Mouse (Mus musculus): ENCODE results near the gene Bcl2l1. TPM values are rescaled to one million over a fixed set of nuclear protein-coding genes. Genes with fewer than 3 reads are reported as not detected.

Bcl2l1 gene
- total and polyA plus RNA-seq, 2 experiments = 14.9 to 30.4 TPM

- 25% methylated on average over 30 of the region's 30 CpGs for WGBS
- DNase-seq (ENCODE audit: extremely low read depth, low read depth, low spot score) = no peak
- Histone ChIP-seq H3K4me1 (ENCODE audit: control insufficient read depth, insufficient read depth, low read length) (no peaks in the 10 kb centered on the region), H3K9ac (ENCODE audit: low read depth, low read length) (no peak within 1 kb of the TSS), H3K4me3 (ENCODE audit: insufficient read depth, low read depth, low read length) (peak within 1 kb of the TSS; percentile 26; the same call in 1 of the 2 replicates), H3K36me3 (ENCODE audit: control insufficient read depth, insufficient read depth, low read length) (no peaks in the 10 kb centered on the region), H3K79me2 (ENCODE audit: control insufficient read depth, insufficient read depth, low read length) (no peaks in the 10 kb centered on the region), H3K27ac (replicated peaks; ENCODE audit: insufficient read depth, low read depth, low read length) (no peak within 1 kb of the TSS), H3K27me3 (ENCODE audit: control insufficient read depth, insufficient read depth, low read length) (no peaks in the 10 kb centered on the region)
- TF ChIP-seq CTCF (IDR thresholded peaks at IDR 0.05; ENCODE audit: low read depth, low read length) (no peak), POLR2A (IDR thresholded peaks at IDR 0.05; ENCODE audit: extremely low read depth, insufficient read depth, low read length) (no peak)
Measured at GRCm38 (mm10) chr2:152753944-152754711, 77.4 kb downstream of the Bcl2l1 start, which contains the start of gene Cox4i2. TSS of gene Cox4i2 (plus strand) at chr2:152754173.

DNA sequence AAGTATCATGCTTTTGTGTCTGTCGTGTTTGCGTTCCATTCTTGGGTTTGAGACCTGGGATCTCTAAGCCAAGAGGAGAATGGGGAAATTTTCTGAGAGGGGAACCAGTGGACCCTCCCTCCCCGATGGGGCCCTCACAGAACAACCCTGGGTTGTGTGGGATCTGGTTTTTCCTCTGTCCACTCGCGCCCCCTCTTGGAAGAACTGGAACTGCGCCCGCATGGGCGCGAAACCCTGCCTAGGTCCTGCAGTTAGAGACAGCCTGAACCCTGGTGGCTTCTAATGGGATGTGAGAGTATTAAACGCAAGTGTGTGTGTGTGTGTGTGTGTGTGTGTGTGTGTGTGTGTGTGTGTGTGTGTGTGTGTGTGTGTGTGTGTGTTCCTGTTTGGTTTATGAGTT lies 89.1 kb downstream of the Bcl2l1 start:
- peak; percentile 41 for DNase-seq (ENCODE audit: extremely low read depth, low read depth, low spot score)
- TF ChIP-seq POLR2A (IDR thresholded peaks at IDR 0.05; ENCODE audit: extremely low read depth, insufficient read depth, low read length) = no peak
- TF ChIP-seq CTCF (IDR thresholded peaks at IDR 0.05; ENCODE audit: low read depth, low read length) = peak; percentile 83
- no peak overlapping the region for H3K27ac ChIP-seq (replicated peaks; ENCODE audit: insufficient read depth, low read depth, low read length)
- H3K9ac ChIP-seq (ENCODE audit: low read depth, low read length) = no peak overlapping the region
- WGBS = 18% methylated on average over 10 of the region's 10 CpGs
- H3K27me3 ChIP-seq (ENCODE audit: control insufficient read depth, insufficient read depth, low read length) = no peaks in the 10 kb centered on the region
- H3K79me2 ChIP-seq (ENCODE audit: control insufficient read depth, insufficient read depth, low read length) = no peaks in the 10 kb centered on the region
- H3K36me3 ChIP-seq (ENCODE audit: control insufficient read depth, insufficient read depth, low read length) = no peaks in the 10 kb centered on the region
- peaks cover 22% of the 10 kb centered on the region for H3K4me1 ChIP-seq (ENCODE audit: control insufficient read depth, insufficient read depth, low read length)
- H3K4me3 ChIP-seq (ENCODE audit: insufficient read depth, low read depth, low read length) = no peak overlapping the region

DNA sequence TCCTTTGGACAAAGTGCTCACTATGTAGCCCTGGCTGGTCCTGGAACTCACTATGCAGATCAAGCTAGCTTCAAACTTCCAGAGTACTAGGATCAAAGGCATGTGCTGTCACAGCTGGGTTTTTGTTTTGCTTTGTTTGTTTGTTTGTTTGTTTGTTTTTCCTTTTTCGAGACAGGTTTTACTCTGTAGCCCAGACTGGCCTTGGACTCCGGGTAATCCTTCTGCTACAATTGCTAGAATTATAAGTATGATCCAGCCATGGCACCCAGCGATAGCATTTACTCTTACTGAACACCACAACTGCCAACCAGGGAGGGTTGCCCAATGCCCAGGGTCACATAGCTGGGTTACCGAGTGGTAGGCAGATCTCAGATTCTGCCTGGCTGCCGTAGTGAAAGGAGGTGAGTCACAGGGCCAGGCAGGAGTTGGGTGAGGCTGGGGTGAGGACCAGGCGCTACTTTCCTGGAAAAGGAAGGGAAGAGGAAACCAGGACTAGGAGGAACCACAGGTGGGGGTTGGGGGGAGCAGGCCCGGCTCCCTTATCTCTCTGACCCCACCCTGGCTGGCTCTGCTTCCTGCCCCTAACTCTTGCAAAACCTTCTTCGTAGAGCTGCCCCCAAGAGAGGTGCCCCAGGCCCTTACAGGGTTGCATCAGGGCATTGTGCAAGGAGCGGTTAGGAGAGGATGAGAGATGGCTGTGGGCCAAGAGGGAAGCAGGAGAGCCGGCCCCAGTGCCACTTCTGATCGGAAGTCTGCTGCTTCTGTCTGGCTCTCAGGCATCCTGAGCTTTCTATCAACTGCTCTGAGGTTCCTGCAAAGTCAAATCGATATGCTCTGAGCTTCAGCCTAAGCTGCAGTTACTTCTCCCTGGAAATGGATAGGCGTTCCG lies 90.1 kb downstream of the Bcl2l1 start:
- H3K4me3 ChIP-seq (ENCODE audit: insufficient read depth, low read depth, low read length) = no peak overlapping the region
- peak overlapping the region; percentile 86 for H3K27ac ChIP-seq (replicated peaks; ENCODE audit: insufficient read depth, low read depth, low read length)
- DNase-seq (ENCODE audit: extremely low read depth, low read depth, low spot score) = peak; percentile 85
- H3K36me3 ChIP-seq (ENCODE audit: control insufficient read depth, insufficient read depth, low read length) = no peaks in the 10 kb centered on the region
- 7% methylated on average over 14 of the region's 14 CpGs for WGBS
- 0 out of 2 replicates have a peak overlapping the region, but pooled peaks have one; percentile 28 for H3K9ac ChIP-seq (ENCODE audit: low read depth, low read length)
- no peaks in the 10 kb centered on the region for H3K79me2 ChIP-seq (ENCODE audit: control insufficient read depth, insufficient read depth, low read length)
- TF ChIP-seq POLR2A (IDR thresholded peaks at IDR 0.05; ENCODE audit: extremely low read depth, insufficient read depth, low read length) = no peak
- TF ChIP-seq CTCF (IDR thresholded peaks at IDR 0.05; ENCODE audit: low read depth, low read length) = no peak
- H3K4me1 ChIP-seq (ENCODE audit: control insufficient read depth, insufficient read depth, low read length) = peaks cover 22% of the 10 kb centered on the region
- H3K27me3 ChIP-seq (ENCODE audit: control insufficient read depth, insufficient read depth, low read length) = no peaks in the 10 kb centered on the region

DNA sequence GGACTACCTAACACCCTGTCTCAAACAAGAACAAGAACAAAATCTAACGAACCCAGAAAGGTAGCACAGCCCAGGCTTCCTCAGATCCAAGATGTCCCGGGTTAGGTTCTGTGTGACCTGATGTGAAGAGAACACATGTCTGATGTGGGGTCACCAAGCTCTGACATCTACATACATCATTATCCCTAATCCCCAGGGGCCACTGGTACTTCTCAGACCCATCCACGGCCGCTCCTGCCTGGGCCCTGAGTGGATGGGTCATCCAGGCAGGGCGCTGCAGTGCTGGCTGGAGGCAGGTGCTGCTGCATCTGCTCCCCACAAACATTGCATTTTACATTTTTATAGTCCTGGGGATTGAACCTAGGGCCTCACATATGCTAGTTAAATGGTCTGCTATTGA lies 91.0 kb downstream of the Bcl2l1 start:
- 74% methylated on average over 5 of the region's 5 CpGs for WGBS
- no peak overlapping the region for H3K9ac ChIP-seq (ENCODE audit: low read depth, low read length)

DNA sequence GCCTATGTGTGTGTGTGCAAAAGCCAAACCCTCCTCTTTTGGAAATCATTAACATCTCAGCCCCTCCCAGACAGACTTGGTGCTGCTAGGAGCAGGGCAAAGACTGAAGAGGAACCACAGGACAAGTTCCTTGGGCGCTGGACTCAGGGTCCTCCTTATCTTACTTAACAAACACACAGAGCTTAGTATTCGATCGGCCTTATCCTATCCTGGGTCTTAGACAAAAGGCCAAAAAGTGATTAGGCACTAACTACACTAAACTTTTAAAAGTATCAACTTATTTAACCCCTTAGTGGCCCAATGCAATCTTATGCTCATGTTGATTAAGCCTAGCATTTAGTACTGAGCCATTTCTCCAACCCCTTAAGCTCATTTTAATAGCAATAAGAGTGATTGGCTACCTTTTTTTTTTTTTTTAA lies 91.7 kb downstream of the Bcl2l1 start:
- peak overlapping the region; percentile 79 for H3K27ac ChIP-seq (replicated peaks; ENCODE audit: insufficient read depth, low read depth, low read length)
- H3K36me3 ChIP-seq (ENCODE audit: control insufficient read depth, insufficient read depth, low read length) = no peaks in the 10 kb centered on the region
- no peak for TF ChIP-seq CTCF (IDR thresholded peaks at IDR 0.05; ENCODE audit: low read depth, low read length)
- no peak for TF ChIP-seq POLR2A (IDR thresholded peaks at IDR 0.05; ENCODE audit: extremely low read depth, insufficient read depth, low read length)
- H3K9ac ChIP-seq (ENCODE audit: low read depth, low read length) = no peak overlapping the region
- H3K4me1 ChIP-seq (ENCODE audit: control insufficient read depth, insufficient read depth, low read length) = peaks cover 22% of the 10 kb centered on the region
- no peaks in the 10 kb centered on the region for H3K27me3 ChIP-seq (ENCODE audit: control insufficient read depth, insufficient read depth, low read length)
- no peaks in the 10 kb centered on the region for H3K79me2 ChIP-seq (ENCODE audit: control insufficient read depth, insufficient read depth, low read length)
- H3K4me3 ChIP-seq (ENCODE audit: insufficient read depth, low read depth, low read length) = no peak overlapping the region
- WGBS = 1% methylated on average over 3 of the region's 3 CpGs
- DNase-seq (ENCODE audit: extremely low read depth, low read depth, low spot score) = peak; percentile 98

More for the DNA sequence above, 91.0 kb downstream of the Bcl2l1 start:
- Histone ChIP-seq H3K79me2 (ENCODE audit: control insufficient read depth, insufficient read depth, low read length) (no peaks in the 10 kb centered on the region), H3K27ac (replicated peaks; ENCODE audit: insufficient read depth, low read depth, low read length) (peak overlapping the region; percentile 38; the same call in 1 of the 2 replicates), H3K36me3 (ENCODE audit: control insufficient read depth, insufficient read depth, low read length) (no peaks in the 10 kb centered on the region), H3K4me1 (ENCODE audit: control insufficient read depth, insufficient read depth, low read length) (peaks cover 22% of the 10 kb centered on the region), H3K27me3 (ENCODE audit: control insufficient read depth, insufficient read depth, low read length) (no peaks in the 10 kb centered on the region), H3K4me3 (ENCODE audit: insufficient read depth, low read depth, low read length) (no peak overlapping the region)
- no peak for DNase-seq (ENCODE audit: extremely low read depth, low read depth, low spot score)
- no peak for TF ChIP-seq POLR2A (IDR thresholded peaks at IDR 0.05; ENCODE audit: extremely low read depth, insufficient read depth, low read length)
- TF ChIP-seq CTCF (IDR thresholded peaks at IDR 0.05; ENCODE audit: low read depth, low read length) = no peak
